Mouse (Mus musculus): ENCODE results near the gene Sirpa.

- TF ChIP-seq POU5F1 (IDR thresholded peaks at IDR 0.05; ENCODE audit: borderline replicate concordance, low read length) (no peak), CTCF (conservative IDR thresholded peaks at IDR 0.05; ENCODE audit: low read length) (no peak), NANOG (IDR thresholded peaks at IDR 0.05; ENCODE audit: borderline replicate concordance, low read length) (no peak)
Observed at GRCm38 (mm10) chr2:129620148-129620547, 27.5 kb downstream of the Sirpa start.
